Comparison of ENCODE assay signal across 12 mouse cellular contexts in the genomic region with DNA sequence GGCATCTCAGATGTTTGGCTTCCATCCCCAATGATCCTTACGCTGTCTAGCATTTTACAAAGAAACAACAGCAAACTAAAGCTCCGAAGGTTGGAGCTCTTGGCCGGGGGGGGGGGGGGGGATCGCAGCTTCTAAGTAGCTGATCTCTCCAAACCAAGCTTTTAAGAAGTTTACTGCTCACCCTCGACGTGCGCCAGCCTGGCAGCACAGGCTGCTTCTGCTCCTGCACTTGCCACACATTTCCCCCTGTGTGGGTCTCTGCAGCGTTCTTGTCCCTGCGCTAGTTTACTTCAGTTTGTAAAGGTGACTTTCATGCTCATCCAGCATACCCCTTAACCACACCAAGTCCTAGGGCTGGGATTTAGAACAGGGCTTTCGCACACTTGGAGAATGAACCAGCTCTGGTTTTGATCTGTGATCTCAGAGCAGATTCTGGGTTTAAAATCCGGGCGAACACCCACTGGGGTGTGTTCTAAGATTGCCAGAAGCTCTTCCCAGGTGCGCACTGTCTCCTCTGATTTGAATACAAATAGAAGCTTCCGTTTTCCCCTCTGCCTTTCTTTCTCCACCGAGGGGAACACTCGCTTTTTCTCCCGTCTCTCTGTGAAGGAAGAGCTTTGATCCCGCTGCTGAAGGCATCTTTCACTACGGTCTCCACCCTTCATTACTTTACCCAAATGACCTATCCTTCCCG. TPM values are rescaled to one million over a fixed set of nuclear protein-coding genes. Genes with fewer than 3 reads are reported as not detected.
A peak's percentile ranks its signal among the peaks of the same experiment; 100 is the strongest.
DNase-seq lines count a peak whose midpoint lies in the region; ATAC-seq and TF ChIP-seq lines count a peak whose summit lies in the region.
"Had no signal": no experiment of that assay in that cellular context is flagged by ENCODE, and none has a peak within 500 bp of the region (broad histone marks: within the 10 kb centered on the region; RNA-seq: fewer than 3 reads in every experiment).

No protein-coding gene starts in this region.

- TF ChIP-seq CTCF in kidney, postnatal 0 days (IDR thresholded peaks at IDR 0.05; ENCODE audit: low read depth), result no peak

- no peaks in the 10 kb centered on the region for H3K36me3 ChIP-seq in kidney, postnatal 0 days (ENCODE audit: insufficient read depth, low read length)
- H3K36me3 ChIP-seq in embryonic facial prominence, embryonic 12.5 days, result no peaks in the 10 kb centered on the region
- no peaks in the 10 kb centered on the region for H3K36me3 ChIP-seq in hindbrain, embryonic 12.5 days
- no peaks in the 10 kb centered on the region for H3K36me3 ChIP-seq in neural tube, embryonic 12.5 days

- no peak for DNase-seq in kidney, postnatal 0 days (ENCODE audit: low spot score)
- DNase-seq in kidney, adult 9 months, result no peak
- no peak for DNase-seq in cerebellum, postnatal 36 days
- no peak for DNase-seq in cerebellum, adult 11 months
- DNase-seq in gastrocnemius, postnatal 10 days, result no peak
- DNase-seq: lung, adult 18-20 months had no signal

- H3K9me3 ChIP-seq in kidney, postnatal 0 days (replicated peaks; ENCODE audit: low read length), result no peaks in the 10 kb centered on the region
- H3K9me3 ChIP-seq in embryonic facial prominence, embryonic 12.5 days, result no peaks in the 10 kb centered on the region
- H3K9me3 ChIP-seq in hindbrain, embryonic 12.5 days (replicated peaks), result no peaks in the 10 kb centered on the region
- no peaks in the 10 kb centered on the region for H3K9me3 ChIP-seq in neural tube, embryonic 12.5 days

- no peak overlapping the region for H3K9ac ChIP-seq in kidney, postnatal 0 days (ENCODE audit: low read depth, low read length)
- no peak overlapping the region for H3K9ac ChIP-seq in embryonic facial prominence, embryonic 12.5 days
- peak overlapping the region; percentile 41; the same call in 1 of the 2 replicates for H3K9ac ChIP-seq in hindbrain, embryonic 12.5 days
- H3K9ac ChIP-seq in neural tube, embryonic 12.5 days, result peak overlapping the region; percentile 35; the same call in 1 of the 2 replicates

- peaks cover 43% of the 10 kb centered on the region for H3K27me3 ChIP-seq in kidney, postnatal 0 days (ENCODE audit: insufficient read depth, low read length)
- peaks cover 54% of the 10 kb centered on the region for H3K27me3 ChIP-seq in embryonic facial prominence, embryonic 12.5 days
- peaks cover 55% of the 10 kb centered on the region for H3K27me3 ChIP-seq in hindbrain, embryonic 12.5 days
- H3K27me3 ChIP-seq in neural tube, embryonic 12.5 days (replicated peaks), result peaks cover 44% of the 10 kb centered on the region

- ATAC-seq in kidney, postnatal 0 days (replicated peaks; ENCODE audit: low FRiP score, low read depth), result no peak
- no peak for ATAC-seq in embryonic facial prominence, embryonic 12.5 days (ENCODE audit: insufficient number of reproducible peaks, insufficient read depth, low FRiP score, low TSS enrichment)
- no peak for ATAC-seq in hindbrain, embryonic 12.5 days (ENCODE audit: low FRiP score)
- no peak for ATAC-seq in neural tube, embryonic 12.5 days (ENCODE audit: low FRiP score, low read depth)

- H3K4me1 ChIP-seq in kidney, postnatal 0 days (replicated peaks; ENCODE audit: insufficient read depth, low read length), result peaks cover 9% of the 10 kb centered on the region; the same call in 1 of the 2 replicates
- H3K4me1 ChIP-seq in embryonic facial prominence, embryonic 12.5 days, result peaks cover 10% of the 10 kb centered on the region
- peaks cover 14% of the 10 kb centered on the region for H3K4me1 ChIP-seq in hindbrain, embryonic 12.5 days
- H3K4me1 ChIP-seq in neural tube, embryonic 12.5 days, result peaks cover 17% of the 10 kb centered on the region

- no peak overlapping the region for H3K27ac ChIP-seq in kidney, postnatal 0 days
- no peak overlapping the region for H3K27ac ChIP-seq in embryonic facial prominence, embryonic 12.5 days
- no peak overlapping the region for H3K27ac ChIP-seq in hindbrain, embryonic 12.5 days
- H3K27ac ChIP-seq in neural tube, embryonic 12.5 days, result no peak overlapping the region

- H3K4me3 ChIP-seq in kidney, postnatal 0 days (replicated peaks; ENCODE audit: low read depth, low read length), result peak overlapping the region; percentile 7
- H3K4me3 ChIP-seq in embryonic facial prominence, embryonic 12.5 days, result 0 out of 2 replicates have a peak overlapping the region, but pooled peaks have one; percentile 25
- H3K4me3 ChIP-seq in hindbrain, embryonic 12.5 days, result peak overlapping the region; percentile 41
- peak overlapping the region; percentile 37 for H3K4me3 ChIP-seq in neural tube, embryonic 12.5 days

- 3% methylated on average over 20 of the region's 20 CpGs for WGBS in kidney, postnatal 0 days
- 5% methylated on average over 20 of the region's 20 CpGs for WGBS in embryonic facial prominence, embryonic 12.5 days
- 3% methylated on average over 20 of the region's 20 CpGs for WGBS in hindbrain, embryonic 12.5 days
- 3% methylated on average over 20 of the region's 20 CpGs for WGBS in neural tube, embryonic 12.5 days

- H3K4me2 ChIP-seq in kidney, postnatal 0 days (ENCODE audit: low read length), result no peak overlapping the region
- peak overlapping the region; percentile 46; the same call in 1 of the 2 replicates for H3K4me2 ChIP-seq in embryonic facial prominence, embryonic 12.5 days (replicated peaks)
- peak overlapping the region; percentile 84 for H3K4me2 ChIP-seq in hindbrain, embryonic 12.5 days (replicated peaks)
- peak overlapping the region; percentile 78 for H3K4me2 ChIP-seq in neural tube, embryonic 12.5 days (replicated peaks)

RNA-seq across cellular contexts. Expression of a gene that starts 0.4 kb away (rescaled TPM):
- polyA plus RNA-seq in kidney, postnatal 0 days (2015; fragmentation: Nextera tagmentation; extraction: Ambion mirVana), result not detected in 2 replicates
- polyA plus RNA-seq in embryonic facial prominence, embryonic 12.5 days (2016; fragmentation: Nextera tagmentation; extraction: Ambion mirVana), result not detected in 2 replicates
- 0.23 and 0.54 TPM in 2 replicates for polyA plus RNA-seq in hindbrain, embryonic 12.5 days (2016; fragmentation: Nextera tagmentation; extraction: Ambion mirVana)
- polyA plus RNA-seq in neural tube, embryonic 12.5 days (2016; fragmentation: Nextera tagmentation; extraction: Ambion mirVana), result 0.41 and 0.62 TPM in 2 replicates
- total RNA-seq in gastrocnemius, postnatal 10 days (2021), result not detected
- total RNA-seq: heart, postnatal 14 days; megakaryocyte-erythroid progenitor cell, adult 5-6 weeks had no signal
- polyA plus RNA-seq: kidney, embryonic 16.5 days had no signal

RNA-seq across cellular contexts. Expression of a gene that starts 53.9 kb away (rescaled TPM):
- 3.8 and 4.1 TPM in 2 replicates for polyA plus RNA-seq in kidney, postnatal 0 days (2015; fragmentation: Nextera tagmentation; extraction: Ambion mirVana)
- 0.08 and 0.12 TPM in 2 replicates for polyA plus RNA-seq in embryonic facial prominence, embryonic 12.5 days (2016; fragmentation: Nextera tagmentation; extraction: Ambion mirVana)
- not detected in 2 replicates for polyA plus RNA-seq in hindbrain, embryonic 12.5 days (2016; fragmentation: Nextera tagmentation; extraction: Ambion mirVana)
- polyA plus RNA-seq in neural tube, embryonic 12.5 days (2016; fragmentation: Nextera tagmentation; extraction: Ambion mirVana), result not detected in 2 replicates
- total RNA-seq in gastrocnemius, postnatal 10 days (2021), result 1 to 10 TPM; 5.3 to 6.1 TPM

Comparison
In these comparisons a context has a peak if more than half of its experiments do, and no peak if none do; other contexts are left out.
1. H3K9ac ChIP-seq: peak in hindbrain, embryonic 12.5 days (single experiment) and neural tube, embryonic 12.5 days (single experiment); none in kidney, postnatal 0 days (single experiment) and embryonic facial prominence, embryonic 12.5 days (single experiment).
2. Peak in every context shown above with its lines, with median percentiles within 50 percentile points of each other: H3K4me3 ChIP-seq.